Mouse (Mus musculus) thymus, postnatal 14 days (tissue): ENCODE measurements around the gene Sphk1.
A peak's percentile ranks its signal among the peaks of the same experiment; 100 is the strongest.

Source experiments
- DNase-seq: peaks from one replicate; pipeline ENCODE4 v3.0.0; 2021

Sphk1 gene

DNA sequence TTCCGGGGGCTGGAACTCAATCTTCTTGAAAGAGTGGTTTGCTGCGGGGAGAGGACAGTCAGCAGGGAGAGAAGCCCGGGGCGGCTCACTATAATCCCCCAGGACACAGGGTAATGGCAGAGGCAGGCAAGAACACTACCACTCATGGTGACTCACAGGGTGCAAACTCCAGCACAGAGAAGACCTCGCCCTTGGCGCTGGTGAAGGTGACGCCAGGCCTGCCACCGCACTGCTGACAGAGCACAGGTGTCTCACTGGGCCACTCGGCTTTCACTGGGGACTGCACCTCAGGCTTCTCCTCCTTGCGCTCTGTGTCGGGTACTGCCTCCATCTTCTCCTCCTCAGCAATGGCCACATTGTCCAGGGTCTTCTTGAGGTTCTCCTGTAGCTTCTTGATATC lies 10.5 kb downstream of the Sphk1 start:
- DNase-seq: no peak

DNA sequence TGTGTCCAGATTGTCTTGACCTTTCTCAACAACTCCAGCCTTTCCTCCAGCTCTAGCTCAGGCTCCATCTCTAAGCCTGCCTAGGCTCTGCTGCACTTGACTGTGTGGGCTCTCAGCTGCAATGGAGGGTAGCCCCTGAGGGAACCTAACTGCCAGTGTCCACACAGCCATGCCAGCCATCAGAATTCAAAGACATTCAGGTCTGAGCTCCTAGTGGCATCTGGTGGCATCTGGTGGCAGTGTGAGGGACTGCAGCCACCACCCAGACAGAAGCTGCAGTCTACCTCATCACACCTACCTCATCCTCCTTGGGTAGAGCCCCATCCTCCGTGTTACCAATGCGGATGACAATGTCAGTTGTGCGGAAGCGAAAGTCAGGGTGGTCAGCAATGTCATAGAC lies 12.4 kb downstream of the Sphk1 start:
- DNase-seq: peak; percentile 31

DNA sequence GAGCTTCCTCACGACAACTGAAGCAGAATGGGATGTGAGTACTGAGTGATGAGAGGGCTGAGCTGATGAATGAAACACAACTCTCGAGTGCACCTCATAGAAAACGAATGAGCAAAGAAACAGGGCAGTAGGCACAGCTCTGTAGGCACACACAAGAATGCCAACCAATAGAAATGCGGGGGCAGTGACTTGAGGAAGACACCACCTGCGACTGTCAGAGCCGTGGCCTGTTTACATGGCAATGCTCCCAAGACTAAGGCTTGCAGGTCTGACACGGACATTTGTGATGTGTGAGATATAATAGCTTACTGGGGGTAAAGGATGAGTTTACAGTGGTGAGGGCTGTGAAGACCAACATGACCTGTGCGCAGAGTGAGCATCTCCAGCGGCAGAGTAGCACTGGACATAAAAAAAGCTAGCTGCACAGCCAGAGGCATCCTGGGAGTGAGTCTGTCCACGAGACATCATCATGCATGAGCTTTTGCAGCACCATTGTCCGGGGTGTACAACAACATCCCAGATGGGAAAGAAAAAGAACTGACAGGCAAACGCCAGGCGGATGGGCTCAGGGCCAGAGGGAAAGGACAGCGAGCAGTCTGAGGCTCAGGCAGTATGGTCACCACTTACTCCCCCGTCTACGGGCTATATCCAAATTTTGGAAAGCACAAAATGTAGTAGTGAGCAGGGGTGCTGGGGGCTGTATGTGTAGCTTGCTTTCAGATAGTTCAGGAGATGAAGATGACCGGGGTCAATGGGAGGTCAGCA lies 16.8 kb downstream of the Sphk1 start:
- DNase-seq: no peak

DNA sequence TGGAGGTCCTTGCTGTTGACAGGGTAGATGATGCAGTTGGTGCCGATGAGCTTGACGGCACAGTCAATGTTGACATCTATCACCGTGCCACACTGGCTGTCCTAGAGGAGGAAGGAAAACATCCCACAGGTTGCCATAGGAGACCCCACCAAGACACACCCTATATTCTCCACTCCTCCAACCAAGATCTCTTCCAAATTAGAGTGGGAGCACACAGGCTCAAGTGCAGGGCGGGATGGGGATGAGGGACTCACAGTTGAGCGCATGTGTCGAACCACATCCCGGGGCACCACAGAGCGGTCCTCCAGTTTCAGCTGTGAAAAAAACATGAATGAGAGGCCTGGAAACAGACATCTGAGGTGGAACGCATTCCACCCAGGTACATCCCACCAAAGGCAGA lies 18.1 kb downstream of the Sphk1 start:
- DNase-seq: no peak

DNA sequence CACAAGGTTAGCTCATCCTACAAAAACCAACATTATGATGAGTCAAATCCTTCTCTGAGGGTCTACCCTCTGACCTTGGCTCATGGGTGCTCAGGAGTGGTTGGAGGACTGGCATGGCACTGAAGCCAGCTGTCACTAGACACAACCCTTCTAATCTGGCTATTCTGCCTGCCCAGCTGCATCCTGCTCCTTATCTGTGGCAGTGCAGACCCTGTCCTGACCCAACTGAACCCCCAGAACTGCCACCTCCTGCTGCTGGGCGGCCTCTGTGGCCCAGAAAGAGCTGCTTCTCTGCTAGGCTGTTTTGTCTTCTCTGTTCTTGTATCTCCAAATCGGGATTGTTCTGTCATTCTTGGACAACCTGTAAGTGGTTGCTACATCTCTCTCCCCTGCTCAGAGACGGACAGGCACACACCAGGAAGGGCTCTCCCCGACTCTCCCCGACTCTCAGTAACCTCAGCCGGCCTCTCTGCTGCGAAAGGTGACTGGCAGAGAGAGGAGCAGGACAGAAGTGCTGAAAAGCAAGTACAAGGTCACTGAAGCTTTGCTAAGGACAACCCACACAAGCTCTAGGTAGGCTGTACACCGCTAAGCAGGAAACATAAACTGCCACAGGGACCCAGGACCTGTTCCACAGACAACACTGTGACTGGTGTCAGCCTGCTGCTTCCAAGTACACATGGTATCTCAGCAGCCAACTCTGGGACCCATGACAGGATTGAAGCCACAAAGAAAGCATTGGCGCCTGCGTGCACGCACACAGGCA lies 18.7 kb downstream of the Sphk1 start:
- no peak for DNase-seq

DNA sequence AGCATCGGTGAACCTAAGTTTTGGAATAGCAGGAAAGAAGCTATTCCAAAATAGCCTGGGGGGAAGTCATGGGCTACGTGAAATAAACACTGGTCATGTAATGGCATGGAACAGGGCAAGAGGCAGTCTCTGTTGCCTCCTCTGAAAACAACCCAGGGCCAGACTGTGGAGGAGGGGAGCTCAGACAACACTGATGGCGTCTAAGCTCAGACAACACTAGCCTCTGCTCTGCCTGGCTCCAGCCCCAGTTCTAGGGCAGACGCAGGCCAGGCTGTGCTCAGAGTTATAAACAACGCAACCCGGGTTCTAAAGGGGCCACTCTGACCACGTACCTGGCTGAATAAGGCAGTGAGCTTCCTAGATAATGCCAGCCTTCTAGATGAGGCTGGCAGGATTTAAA lies 20.0 kb downstream of the Sphk1 start:
- DNase-seq: no peak

DNA sequence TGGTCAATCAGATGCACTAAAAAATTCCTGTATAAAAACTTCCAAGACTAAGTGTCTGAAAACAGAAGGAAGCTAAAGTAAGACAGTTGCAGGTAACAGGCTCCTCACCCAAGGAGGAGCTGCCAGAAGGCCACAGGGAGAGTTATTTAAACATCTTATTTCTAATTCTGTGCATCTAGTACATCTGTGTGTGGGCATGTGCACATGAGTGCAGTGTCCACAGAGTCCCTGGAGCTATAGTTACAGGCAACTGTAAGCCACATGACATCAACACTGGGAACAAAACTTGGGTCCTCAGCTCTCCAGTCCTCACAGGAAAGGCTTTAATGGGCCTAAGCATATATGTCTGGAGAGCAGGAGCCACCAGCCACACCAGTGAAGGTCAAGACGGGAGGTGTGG lies 21.5 kb downstream of the Sphk1 start:
- DNase-seq: no peak

DNA sequence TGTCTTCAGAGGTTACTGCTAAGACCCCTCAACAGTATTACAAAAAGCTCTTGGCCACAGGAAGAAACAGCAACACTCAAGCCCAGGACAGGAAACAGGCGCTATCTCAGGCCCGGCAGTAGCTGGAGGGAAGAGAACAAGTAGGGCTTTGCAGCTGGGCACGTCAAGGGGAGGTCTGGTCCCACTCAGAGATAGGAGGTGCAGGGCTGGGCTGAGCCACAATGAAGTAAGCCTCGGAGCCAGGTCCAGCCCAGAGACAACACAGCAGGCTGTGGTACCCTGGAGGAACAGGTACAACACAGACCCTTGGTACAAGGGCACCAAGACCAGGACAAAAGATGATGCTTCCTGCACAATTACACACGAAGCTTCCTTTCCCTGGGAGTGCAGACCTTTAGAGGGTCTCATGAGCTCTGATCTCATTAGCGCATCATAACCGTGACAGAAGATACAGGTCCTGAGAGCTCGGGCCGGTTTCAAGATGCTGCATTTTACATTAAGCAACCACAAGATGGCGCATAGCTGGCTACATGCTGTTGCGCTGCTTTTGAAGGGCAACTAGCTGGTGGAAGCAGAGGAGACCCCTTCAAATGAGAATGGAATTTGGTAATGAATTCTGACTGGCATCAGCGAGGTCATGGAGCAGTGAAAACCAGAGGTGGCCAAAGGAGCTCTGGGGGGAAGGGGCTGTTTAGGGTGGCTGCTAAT lies 23.6 kb downstream of the Sphk1 start:
- DNase-seq: peak; percentile 53

DNA sequence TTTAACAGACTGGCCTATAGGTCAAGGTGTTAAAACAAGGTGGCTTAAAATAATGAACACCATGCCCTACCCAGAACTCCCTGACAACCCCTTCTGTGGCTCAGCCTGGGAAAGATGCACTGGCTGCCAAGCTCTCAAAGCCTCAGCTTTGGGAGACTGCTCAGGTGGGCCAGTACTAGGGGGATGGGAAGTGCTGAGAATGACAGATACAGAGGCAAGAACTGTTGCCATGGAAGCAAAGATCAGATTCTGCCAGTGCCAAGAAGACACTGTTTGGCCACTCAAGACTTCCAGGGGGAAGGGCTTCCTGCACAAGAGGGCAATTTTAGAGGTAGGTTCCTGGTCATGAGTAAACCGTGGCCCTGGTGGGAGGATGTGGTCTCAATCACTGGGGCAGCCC lies 24.8 kb downstream of the Sphk1 start:
- DNase-seq: no peak

DNA sequence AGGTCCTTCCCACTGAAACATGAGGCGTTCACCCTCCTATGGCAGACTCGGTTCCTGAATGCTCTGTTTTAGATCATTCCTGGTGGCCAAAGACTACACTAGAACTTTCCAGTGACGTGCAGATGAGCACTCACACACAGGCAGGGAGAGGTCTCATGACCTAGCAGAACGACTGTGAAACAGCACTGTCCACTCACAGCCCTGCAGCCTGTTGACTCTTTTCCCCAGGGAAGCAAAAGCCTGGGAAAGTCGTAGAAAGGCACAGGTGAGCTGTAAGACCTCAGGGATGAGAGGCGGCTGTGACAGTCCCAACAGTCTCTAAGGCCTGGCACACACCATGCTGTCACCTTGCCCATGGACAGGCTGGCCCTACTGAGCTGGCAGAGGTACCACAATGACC lies 25.6 kb downstream of the Sphk1 start:
- DNase-seq: no peak

DNA sequence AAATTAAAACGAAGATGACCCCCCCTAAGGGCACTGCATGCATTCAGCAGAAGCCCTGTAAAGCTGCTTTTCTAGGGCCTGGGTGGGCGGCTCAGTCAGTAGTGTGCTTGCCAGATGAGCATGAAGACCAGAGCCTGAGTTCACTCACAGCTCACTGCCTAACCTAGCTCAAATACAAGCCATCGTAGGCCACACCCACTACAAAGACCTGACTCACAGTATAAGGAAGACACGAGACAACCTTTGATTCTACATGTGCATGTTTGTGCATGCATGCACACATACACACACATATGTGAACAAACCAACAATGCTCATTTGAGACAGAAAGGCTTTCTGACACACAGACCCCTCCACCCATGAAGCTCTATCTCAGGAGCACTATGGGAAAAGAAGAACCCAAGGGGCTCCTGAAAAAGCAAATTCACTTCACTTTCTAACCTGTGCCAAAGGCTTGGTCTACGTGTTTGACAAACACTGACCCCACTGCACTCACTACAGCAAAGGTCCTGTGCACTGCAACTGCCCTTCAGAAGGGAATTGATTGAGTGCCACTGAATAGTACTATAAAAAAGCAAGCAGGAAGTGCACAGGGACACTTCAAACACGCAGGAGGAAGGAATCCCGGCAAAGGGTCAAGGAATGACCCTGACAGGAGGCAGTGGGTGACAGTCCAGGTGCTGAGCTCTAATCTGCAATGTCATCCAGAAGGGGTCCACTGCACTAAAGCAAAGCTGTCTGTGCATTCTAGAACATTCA lies 34.7 kb downstream of the Sphk1 start:
- no peak for DNase-seq

DNA sequence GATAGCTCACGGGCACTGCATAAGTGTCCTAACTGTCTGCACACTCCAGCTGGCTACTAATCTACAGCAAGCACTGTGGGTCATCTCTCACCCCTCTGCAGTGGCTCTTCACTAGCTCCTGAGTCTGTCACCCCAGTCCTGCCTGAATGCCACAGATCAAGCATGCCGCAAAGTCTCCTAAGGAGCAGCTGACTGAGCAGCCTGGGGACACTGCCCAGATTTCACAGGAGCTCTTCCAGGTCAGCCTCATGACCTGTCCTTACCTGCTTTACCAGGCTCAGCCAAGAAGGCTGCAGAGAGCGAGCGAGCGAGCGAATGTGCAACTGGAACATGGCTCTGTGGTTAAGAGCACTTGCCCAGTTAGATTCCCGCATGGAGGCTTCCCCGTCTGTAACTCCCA lies 36.8 kb downstream of the Sphk1 start:
- DNase-seq: no peak

DNA sequence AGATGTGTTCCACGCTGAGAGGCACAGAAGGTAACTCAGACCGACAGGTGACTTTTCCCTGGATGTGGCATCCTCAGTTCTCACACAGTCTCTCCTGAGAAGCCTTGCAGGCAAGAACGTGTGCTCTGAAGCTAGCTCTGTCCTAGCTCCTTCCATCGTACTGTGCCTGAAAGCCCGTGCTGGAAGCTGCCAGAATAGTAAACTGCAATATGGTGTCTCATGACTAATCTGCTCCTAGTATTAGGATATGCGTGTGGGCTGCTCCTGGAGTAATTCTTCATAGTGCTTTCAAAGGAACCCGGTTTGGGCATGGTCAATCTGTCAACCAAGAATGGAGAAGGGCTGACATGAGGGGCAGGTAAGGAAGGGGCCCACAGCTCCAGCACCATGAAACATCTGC lies 40.1 kb downstream of the Sphk1 start:
- DNase-seq: no peak

DNA sequence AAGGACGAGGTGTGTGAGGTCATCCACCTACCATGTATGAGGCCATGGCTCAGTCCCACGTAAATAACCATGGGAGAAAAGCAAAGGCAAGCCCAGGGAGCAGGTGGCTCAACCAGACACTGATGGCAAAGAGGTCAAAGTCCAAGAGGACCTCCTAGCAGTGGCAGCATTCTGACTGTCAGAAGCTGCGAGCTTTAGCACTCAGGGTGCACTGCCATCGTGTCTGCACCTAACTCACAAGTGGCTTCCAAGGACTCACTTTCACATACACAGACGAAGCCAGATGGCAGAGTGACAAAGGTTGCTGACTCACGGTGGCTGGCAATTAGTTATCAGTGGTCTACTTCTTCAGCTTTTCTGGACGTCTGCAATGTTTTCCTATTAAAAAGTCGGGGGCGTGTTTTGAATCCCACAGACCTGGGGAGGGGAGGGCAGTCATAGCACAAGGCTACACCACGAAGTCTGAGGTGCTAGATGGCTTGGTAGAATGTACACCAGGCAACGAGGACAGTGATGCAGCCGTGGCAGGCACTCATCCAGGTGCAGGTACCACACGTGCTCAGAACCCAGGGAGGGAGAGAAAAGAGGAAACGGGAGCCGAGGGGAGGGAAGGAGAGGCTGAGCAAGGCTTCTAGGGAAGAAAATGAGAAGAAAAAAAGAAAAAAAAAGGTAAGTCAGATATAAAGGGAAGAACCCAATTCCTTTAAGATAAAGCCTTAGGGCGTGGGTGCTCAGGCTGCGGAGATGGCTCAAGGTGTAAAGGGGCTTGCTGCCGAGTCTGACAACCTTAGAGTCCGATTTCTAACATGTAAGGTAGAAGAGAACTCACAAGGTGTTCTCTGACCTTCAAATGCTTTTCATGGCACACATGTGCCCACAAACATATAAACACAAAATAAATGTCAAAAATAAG lies 41.3 kb downstream of the Sphk1 start:
- DNase-seq: no peak

DNA sequence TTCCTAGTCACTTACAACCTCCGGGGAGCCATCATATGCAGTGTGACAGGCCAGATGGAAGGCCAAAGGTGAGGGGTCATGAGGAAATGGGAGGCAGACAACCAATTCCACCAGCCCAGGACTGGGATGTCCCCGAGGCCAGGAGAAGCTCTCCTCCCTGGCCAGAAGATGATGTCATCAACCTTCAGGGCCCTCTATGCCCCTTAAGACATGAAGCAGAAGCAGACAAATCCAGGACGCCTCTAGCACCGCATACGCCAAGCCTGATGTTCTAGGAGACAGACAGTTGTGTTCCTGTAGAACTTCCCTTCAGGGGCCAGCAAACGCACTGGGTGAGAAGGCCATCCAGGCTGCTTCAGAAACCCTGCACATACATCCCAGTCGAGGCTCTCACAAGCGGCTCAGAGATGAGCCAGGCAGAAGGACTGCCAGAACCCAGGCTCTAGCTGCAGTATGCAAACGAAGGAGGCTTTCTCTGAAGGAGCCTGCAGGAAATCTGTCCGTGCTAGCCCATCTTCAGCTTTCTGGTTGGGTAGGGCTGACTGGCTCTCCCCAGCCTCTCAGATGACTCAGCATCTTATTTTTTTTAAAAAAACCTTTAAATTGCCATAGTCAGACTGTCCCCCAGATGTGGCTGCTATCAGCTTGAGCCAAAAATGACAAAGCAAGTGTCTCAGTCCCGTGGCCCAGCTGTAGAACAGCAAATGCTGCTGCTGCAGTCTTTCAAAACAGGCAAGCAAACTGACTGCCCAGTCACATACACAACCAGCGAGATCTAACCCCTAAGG lies 42.2 kb downstream of the Sphk1 start:
- DNase-seq: no peak

DNA sequence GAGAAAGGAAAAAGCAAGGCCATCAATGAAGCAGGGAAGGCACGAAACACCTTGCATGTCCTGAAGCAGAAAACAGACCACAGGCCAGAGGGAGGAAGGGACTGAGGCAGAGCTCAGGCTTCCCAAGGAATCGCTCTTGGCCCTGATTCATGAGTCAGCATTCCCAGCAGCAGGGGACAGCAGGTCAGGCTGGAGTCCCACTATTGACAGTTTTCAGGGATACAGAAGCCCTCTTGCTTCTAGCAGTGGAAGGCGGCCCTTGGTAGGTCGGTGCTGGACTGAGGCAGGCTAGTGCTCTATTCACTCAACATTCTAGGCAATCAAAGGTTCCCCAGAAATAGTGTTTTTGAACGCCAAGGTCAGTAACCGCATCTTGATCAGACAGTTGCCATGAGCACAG lies 43.8 kb downstream of the Sphk1 start:
- DNase-seq: no peak

DNA sequence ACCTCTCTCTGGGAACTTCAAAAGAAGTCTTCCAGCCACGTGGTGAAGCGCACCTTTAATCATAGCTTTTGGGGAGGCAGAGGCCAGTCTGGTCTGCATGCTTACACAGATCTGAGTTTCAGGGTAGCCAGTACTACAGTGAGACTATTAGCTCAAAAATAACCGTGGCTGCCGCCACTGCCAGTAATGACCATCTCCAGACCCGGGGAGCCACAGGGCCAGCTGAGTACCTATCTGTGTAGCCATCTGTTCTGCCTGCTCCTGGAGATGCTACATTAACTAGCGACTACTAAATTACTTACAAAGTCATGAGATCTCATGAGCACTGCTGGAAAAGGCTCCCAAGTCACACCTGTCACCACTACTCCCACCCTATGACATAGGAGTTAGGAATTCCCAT lies 44.3 kb downstream of the Sphk1 start:
- no peak for DNase-seq

DNA sequence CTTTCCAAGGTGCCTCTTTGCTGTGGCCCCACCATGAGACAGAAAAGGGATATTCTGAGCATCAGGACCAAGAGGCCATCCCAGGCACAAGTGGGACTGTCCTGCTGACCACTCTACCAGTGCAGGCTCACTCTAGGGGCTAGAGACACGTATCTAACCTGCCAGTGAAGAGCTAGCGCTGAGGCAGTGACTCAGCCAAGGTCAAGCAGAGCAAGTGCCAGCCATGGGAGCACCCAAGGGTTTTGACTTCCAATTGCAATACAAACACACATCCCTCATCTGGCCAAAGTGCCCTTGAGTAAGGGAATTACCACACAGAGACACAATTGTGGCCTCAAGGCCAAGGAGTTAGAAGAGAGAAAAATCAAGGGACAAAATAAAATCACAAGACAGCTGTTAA lies 44.7 kb downstream of the Sphk1 start:
- no peak for DNase-seq

DNA sequence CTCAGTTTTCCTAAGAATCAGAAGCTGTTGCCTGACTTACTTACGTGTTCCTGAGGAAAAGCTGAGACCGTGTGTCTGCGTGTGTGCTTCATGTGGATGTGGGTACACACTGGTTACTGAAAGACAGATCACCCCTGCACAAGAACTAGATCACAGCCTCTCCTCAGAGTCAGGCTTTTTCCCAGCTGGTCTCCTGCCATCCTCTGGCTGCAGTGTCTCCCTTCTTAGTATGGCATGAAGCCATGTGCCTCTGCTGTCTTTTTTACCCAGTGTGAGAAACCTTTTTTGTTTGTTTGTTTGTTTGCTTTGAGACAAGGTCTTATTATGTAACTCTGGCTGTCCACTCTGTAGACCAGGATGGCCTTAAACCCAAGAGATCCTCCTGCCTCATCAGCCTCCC lies 48.6 kb downstream of the Sphk1 start:
- no peak for DNase-seq

DNA sequence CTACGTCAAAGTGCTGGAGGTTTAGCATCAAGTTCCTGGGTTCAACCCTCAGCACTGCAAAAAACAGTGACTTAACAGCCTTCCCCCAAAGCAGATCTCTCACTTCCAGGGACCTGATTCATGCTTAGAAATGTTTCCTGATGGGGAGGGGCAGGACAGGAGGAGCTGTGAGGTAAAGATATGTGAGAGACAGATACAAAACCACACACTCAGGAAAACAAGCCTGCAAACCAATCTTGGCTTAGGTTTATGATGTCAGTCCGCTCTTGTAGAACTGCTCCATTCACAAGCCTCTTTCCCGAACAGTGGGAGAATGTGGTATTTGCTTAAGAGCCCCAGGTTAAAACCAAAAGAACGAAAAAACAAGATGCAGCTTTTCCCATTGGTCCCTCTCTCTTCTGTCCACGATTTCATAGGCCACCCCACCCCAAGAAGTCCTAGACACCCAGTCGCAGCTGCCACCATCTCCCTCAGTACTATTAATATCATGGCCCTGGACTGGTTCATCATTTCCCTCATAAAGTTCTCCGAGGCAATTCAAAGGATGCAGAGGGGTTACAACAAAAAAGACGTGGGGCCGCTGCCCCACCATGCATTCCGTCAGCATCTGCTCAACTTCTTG lies 49.4 kb downstream of the Sphk1 start:
- DNase-seq: no peak
